Mouse (Mus musculus): ENCODE data around the gene Cdkn2aipnl. TPM values are rescaled to one million over a fixed set of nuclear protein-coding genes. Genes with fewer than 3 reads are reported as not detected.

Gene Cdkn2aipnl
- polyA plus RNA-seq, 2 experiments: 42.5 to 93.3 TPM

GRCm38 (mm10) chr11:51925595-51925994 is 41.9 kb upstream of the Cdkn2aipnl start:
- Histone ChIP-seq H3K36me3 (ENCODE audit: control insufficient read depth, insufficient read depth, low read length) (no peaks in the 10 kb centered on the region), H3K4me3 (replicated peaks; ENCODE audit: low read length) (no peak overlapping the region), H3K4me1 (ENCODE audit: control insufficient read depth, insufficient read depth, low read length) (no peaks in the 10 kb centered on the region), H3K27ac (replicated peaks; ENCODE audit: low read depth, low read length) (no peak overlapping the region), H3K27me3 (ENCODE audit: control insufficient read depth, insufficient read depth, low read length) (no peaks in the 10 kb centered on the region), H3K4me2 (replicated peaks; ENCODE audit: low read depth, low read length, severe bottlenecking) (no peak overlapping the region), H3K9ac (ENCODE audit: low read depth, low read length, severe bottlenecking) (no peak overlapping the region), H3K9me3 (ENCODE audit: control insufficient read depth, low read length) (no peaks in the 10 kb centered on the region)
- DNase-seq (ENCODE audit: low spot score) (no peak), ATAC-seq (ENCODE audit: low FRiP score, low read depth) (no peak)
- no peak for TF ChIP-seq POLR2A (IDR thresholded peaks at IDR 0.05; ENCODE audit: borderline replicate concordance, extremely low read depth, insufficient read depth, insufficient read length)
- WGBS: 73% methylated on average over 6 of the region's 6 CpGs

- Histone ChIP-seq H3K4me1 (ENCODE audit: control insufficient read depth, insufficient read depth, low read length) (no peaks in the 10 kb centered on the region), H3K4me2 (replicated peaks; ENCODE audit: low read depth, low read length, severe bottlenecking) (no peak overlapping the region), H3K27me3 (ENCODE audit: control insufficient read depth, insufficient read depth, low read length) (no peaks in the 10 kb centered on the region), H3K9me3 (ENCODE audit: control insufficient read depth, low read length) (no peaks in the 10 kb centered on the region), H3K9ac (ENCODE audit: low read depth, low read length, severe bottlenecking) (no peak overlapping the region), H3K36me3 (ENCODE audit: control insufficient read depth, insufficient read depth, low read length) (no peaks in the 10 kb centered on the region), H3K27ac (replicated peaks; ENCODE audit: low read depth, low read length) (no peak overlapping the region), H3K4me3 (replicated peaks; ENCODE audit: low read length) (no peak overlapping the region)
- no peak for TF ChIP-seq POLR2A (IDR thresholded peaks at IDR 0.05; ENCODE audit: borderline replicate concordance, extremely low read depth, insufficient read depth, insufficient read length)
- no peak for DNase-seq (ENCODE audit: low spot score)
- 78% methylated on average over 1 of the region's 1 CpGs for WGBS
- no peak for ATAC-seq (ENCODE audit: low FRiP score, low read depth)
Measured at GRCm38 (mm10) chr11:51926385-51926784, 41.1 kb upstream of the Cdkn2aipnl start.

- H3K4me2 ChIP-seq (replicated peaks; ENCODE audit: low read depth, low read length, severe bottlenecking): no peak overlapping the region
- no peaks in the 10 kb centered on the region for H3K27me3 ChIP-seq (ENCODE audit: control insufficient read depth, insufficient read depth, low read length)
- H3K4me3 ChIP-seq (replicated peaks; ENCODE audit: low read length): no peak overlapping the region
- H3K36me3 ChIP-seq (ENCODE audit: control insufficient read depth, insufficient read depth, low read length): no peaks in the 10 kb centered on the region
- H3K4me1 ChIP-seq (ENCODE audit: control insufficient read depth, insufficient read depth, low read length): no peaks in the 10 kb centered on the region
- DNase-seq (ENCODE audit: low spot score) (no peak), ATAC-seq (ENCODE audit: low FRiP score, low read depth) (no peak)
- no peak overlapping the region for H3K27ac ChIP-seq (replicated peaks; ENCODE audit: low read depth, low read length)
- no peak overlapping the region for H3K9ac ChIP-seq (ENCODE audit: low read depth, low read length, severe bottlenecking)
- H3K9me3 ChIP-seq (ENCODE audit: control insufficient read depth, low read length): no peaks in the 10 kb centered on the region
- WGBS: 68% methylated on average over 2 of the region's 2 CpGs
- no peak for TF ChIP-seq POLR2A (IDR thresholded peaks at IDR 0.05; ENCODE audit: borderline replicate concordance, extremely low read depth, insufficient read depth, insufficient read length)
Measured at GRCm38 (mm10) chr11:51927106-51927505, 40.4 kb upstream of the Cdkn2aipnl start.

- no peak for TF ChIP-seq POLR2A (IDR thresholded peaks at IDR 0.05; ENCODE audit: borderline replicate concordance, extremely low read depth, insufficient read depth, insufficient read length)
- Histone ChIP-seq H3K9me3 (ENCODE audit: control insufficient read depth, low read length) (no peaks in the 10 kb centered on the region), H3K27me3 (ENCODE audit: control insufficient read depth, insufficient read depth, low read length) (no peaks in the 10 kb centered on the region), H3K36me3 (ENCODE audit: control insufficient read depth, insufficient read depth, low read length) (no peaks in the 10 kb centered on the region), H3K4me2 (replicated peaks; ENCODE audit: low read depth, low read length, severe bottlenecking) (no peak overlapping the region), H3K4me3 (replicated peaks; ENCODE audit: low read length) (no peak overlapping the region), H3K9ac (ENCODE audit: low read depth, low read length, severe bottlenecking) (no peak overlapping the region), H3K27ac (replicated peaks; ENCODE audit: low read depth, low read length) (no peak overlapping the region), H3K4me1 (ENCODE audit: control insufficient read depth, insufficient read depth, low read length) (no peaks in the 10 kb centered on the region)
- no peak for ATAC-seq (ENCODE audit: low FRiP score, low read depth)
- no peak for DNase-seq (ENCODE audit: low spot score)
- 100% methylated on average over 1 of the region's 1 CpGs for WGBS
Measured at GRCm38 (mm10) chr11:51931138-51931537, 36.3 kb upstream of the Cdkn2aipnl start.

- Histone ChIP-seq H3K27ac (replicated peaks; ENCODE audit: low read depth, low read length) (no peak overlapping the region), H3K4me1 (ENCODE audit: control insufficient read depth, insufficient read depth, low read length) (no peaks in the 10 kb centered on the region), H3K4me3 (replicated peaks; ENCODE audit: low read length) (no peak overlapping the region), H3K27me3 (ENCODE audit: control insufficient read depth, insufficient read depth, low read length) (no peaks in the 10 kb centered on the region), H3K9ac (ENCODE audit: low read depth, low read length, severe bottlenecking) (no peak overlapping the region), H3K36me3 (ENCODE audit: control insufficient read depth, insufficient read depth, low read length) (no peaks in the 10 kb centered on the region), H3K4me2 (replicated peaks; ENCODE audit: low read depth, low read length, severe bottlenecking) (no peak overlapping the region), H3K9me3 (ENCODE audit: control insufficient read depth, low read length) (no peaks in the 10 kb centered on the region)
- ATAC-seq (ENCODE audit: low FRiP score, low read depth): no peak
- no peak for DNase-seq (ENCODE audit: low spot score)
- no peak for TF ChIP-seq POLR2A (IDR thresholded peaks at IDR 0.05; ENCODE audit: borderline replicate concordance, extremely low read depth, insufficient read depth, insufficient read length)
- 85% methylated on average over 9 of the region's 9 CpGs for WGBS
Measured at GRCm38 (mm10) chr11:51931790-51932189, 35.7 kb upstream of the Cdkn2aipnl start.

GRCm38 (mm10) chr11:51934230-51934629 is 33.2 kb upstream of the Cdkn2aipnl start:
- H3K9ac ChIP-seq (ENCODE audit: low read depth, low read length, severe bottlenecking): no peak overlapping the region
- H3K4me1 ChIP-seq (ENCODE audit: control insufficient read depth, insufficient read depth, low read length): no peaks in the 10 kb centered on the region
- no peaks in the 10 kb centered on the region for H3K27me3 ChIP-seq (ENCODE audit: control insufficient read depth, insufficient read depth, low read length)
- no peaks in the 10 kb centered on the region for H3K36me3 ChIP-seq (ENCODE audit: control insufficient read depth, insufficient read depth, low read length)
- no peak overlapping the region for H3K4me3 ChIP-seq (replicated peaks; ENCODE audit: low read length)
- no peak overlapping the region for H3K27ac ChIP-seq (replicated peaks; ENCODE audit: low read depth, low read length)
- no peaks in the 10 kb centered on the region for H3K9me3 ChIP-seq (ENCODE audit: control insufficient read depth, low read length)
- no peak for TF ChIP-seq POLR2A (IDR thresholded peaks at IDR 0.05; ENCODE audit: borderline replicate concordance, extremely low read depth, insufficient read depth, insufficient read length)
- H3K4me2 ChIP-seq (replicated peaks; ENCODE audit: low read depth, low read length, severe bottlenecking): no peak overlapping the region
- 72% methylated on average over 3 of the region's 3 CpGs for WGBS
- ATAC-seq (ENCODE audit: low FRiP score, low read depth) (no peak), DNase-seq (ENCODE audit: low spot score) (no peak)
